Mouse (Mus musculus): ENCODE data around the gene Frmpd4.

The Frmpd4 gene

GRCm38 (mm10) chrX:168124043-168124442 lies 453.0 kb downstream of the Frmpd4 start:
- DNase-seq (ENCODE audit: low spot score), result no peak

GRCm38 (mm10) chrX:168123589-168123965 lies 453.5 kb downstream of the Frmpd4 start:
- no peak for DNase-seq (ENCODE audit: low spot score)

DNA sequence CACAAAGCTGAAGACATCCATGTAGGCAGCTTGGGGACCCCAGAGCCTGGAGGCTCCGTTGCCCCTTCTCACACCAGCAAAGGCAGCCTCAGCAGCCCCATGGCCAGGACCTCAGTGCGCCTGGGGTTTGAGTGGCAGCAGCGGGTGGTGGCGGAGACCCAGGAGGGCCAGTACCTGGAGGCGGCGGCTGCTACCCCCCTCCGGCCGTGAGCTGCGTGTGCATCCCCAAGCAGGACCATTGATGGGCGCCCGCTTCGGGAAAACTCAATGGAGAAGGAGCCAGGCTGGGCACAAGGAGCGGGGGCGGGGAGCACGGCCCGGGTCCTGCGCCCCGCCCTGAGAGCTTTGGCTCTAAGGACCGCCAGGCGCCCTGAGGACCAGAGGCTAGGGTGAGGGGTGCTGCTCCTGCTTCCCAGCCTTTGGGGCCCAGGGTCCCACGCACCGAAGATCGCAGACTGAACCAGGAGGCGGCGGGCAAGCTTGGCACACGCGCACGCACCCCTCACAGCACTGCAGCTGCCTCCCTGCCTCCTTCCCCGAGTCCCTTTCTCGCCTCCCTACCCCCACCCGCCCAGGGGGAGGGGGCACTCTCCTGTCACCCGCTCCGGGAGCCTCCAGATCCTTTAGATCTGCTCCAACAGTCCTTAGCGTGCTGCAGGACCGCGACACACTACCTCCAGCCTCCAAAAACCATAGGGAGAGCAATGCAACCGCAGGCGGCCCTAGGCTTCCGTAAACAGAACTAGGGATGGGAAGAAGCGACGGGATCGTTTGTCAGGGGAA lies 454.0 kb downstream of the Frmpd4 start:
- no peak for DNase-seq (ENCODE audit: low spot score)

GRCm38 (mm10) chrX:168041589-168041988 lies 535.4 kb downstream of the Frmpd4 start:
- DNase-seq (ENCODE audit: low spot score), result no peak

DNA sequence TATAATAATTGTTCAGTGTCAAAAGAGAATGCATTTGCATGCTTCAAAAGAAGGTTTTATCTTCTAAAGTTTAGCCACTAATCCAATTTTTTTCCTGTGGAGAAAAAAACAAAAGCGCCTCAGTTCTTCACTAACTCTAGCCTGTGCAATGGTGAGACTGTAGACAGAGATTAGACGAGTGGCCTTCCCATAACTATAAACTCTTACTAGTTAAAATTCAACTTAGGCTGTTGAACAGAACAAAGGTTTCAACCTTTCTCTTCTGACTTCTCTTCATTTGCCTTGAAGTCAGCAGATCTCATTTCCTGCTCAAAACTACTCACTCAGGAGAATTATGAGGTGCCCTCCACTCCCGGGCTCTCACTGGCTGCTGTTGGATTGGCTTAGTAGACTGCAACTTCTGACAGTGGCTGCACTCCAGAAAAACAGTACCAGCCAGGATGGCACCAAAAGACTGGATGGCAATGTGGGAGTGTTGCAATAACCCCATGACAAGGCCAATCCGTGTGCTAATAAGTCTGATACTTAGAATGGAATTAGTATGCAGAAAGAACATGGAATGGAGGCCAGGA lies 556.4 kb downstream of the Frmpd4 start:
- DNase-seq (ENCODE audit: low spot score), result no peak

DNA sequence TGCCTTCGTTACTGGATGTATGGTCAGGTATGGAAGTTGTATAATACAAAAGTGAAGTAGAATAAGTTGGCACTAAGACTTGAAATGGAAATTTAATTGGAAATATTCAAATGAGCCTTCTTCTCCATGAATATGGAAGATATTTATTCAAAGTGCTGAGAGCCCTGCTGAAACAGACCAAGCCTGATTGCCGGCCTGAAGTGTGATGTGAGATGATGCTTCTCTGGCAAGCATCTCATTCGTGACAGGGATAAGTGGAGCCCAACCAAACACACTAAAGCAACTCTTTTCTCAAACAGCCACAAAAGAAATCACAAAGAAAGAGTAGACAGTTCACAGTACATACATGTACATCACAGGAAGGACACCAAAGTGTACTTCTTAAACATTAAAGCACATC lies 559.2 kb downstream of the Frmpd4 start:
- DNase-seq (ENCODE audit: low spot score), result no peak

- no peak for DNase-seq (ENCODE audit: low spot score)
Measured at GRCm38 (mm10) chrX:167984835-167985234, 592.2 kb downstream of the Frmpd4 start.

DNA sequence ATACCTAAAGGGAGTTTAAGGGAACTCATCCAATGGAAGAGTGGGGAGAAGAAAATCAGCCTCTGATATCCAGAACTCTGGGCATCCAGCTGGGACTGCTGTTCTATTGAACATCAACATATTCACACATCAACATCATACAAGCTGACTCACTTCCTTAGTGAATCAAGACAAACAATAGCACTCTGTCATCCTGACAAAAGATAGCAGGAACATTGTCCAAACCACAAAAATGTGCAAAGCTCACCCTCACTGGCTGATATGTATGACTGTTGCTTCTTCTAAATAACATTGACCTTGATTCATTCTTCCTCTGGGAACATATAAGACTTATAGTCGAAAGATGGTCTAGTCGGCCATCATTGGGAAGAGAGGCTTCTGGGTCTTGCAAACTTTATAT lies 625.8 kb downstream of the Frmpd4 start:
- no peak for DNase-seq (ENCODE audit: low spot score)

- DNase-seq (ENCODE audit: low spot score), result no peak
Measured at GRCm38 (mm10) chrX:167909483-167909882, 667.5 kb downstream of the Frmpd4 start.

- DNase-seq (ENCODE audit: low spot score), result no peak
Measured at GRCm38 (mm10) chrX:167901046-167901445, 676.0 kb downstream of the Frmpd4 start.

- no peak for DNase-seq (ENCODE audit: low spot score)
Measured at GRCm38 (mm10) chrX:167854821-167855220, 722.2 kb downstream of the Frmpd4 start.

DNA sequence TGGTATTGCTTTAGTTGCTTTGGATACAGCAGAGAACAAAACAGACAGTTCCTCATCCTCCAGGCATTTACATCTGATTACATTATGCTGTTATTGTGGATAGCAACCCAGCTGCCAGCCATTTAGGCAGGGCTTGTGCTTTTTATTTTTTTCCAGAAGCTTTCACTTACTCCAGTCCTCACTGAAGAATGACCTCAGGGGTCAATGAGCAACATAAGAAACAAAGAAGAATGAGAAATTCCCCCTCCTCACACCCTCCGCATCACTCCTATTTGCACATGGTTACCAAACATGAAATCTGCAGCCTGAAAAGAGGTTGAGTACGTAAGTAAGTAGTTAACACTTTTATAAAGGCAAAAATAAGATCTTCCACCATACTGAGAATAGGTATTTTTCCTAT lies 744.5 kb downstream of the Frmpd4 start:
- no peak for DNase-seq (ENCODE audit: low spot score)

DNA sequence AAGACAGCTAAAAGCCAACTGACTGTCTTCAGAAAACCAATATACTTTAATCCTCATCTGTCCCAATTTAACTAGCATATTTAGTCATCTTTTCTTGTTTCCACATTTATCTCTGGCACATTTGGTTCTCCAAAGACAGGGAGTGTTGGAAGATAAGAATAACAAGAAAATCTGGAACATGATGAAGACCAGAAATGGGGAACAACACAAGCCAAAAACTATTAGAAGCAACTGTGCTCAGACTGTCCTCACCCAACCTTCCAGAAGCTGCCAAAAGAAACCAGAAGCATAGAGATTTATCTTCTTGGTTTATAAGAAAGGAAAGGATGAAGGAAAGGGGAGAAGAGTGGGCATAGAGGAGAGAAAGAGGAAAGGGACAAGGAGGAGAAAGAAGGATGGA lies 748.6 kb downstream of the Frmpd4 start:
- no peak for DNase-seq (ENCODE audit: low spot score)

DNA sequence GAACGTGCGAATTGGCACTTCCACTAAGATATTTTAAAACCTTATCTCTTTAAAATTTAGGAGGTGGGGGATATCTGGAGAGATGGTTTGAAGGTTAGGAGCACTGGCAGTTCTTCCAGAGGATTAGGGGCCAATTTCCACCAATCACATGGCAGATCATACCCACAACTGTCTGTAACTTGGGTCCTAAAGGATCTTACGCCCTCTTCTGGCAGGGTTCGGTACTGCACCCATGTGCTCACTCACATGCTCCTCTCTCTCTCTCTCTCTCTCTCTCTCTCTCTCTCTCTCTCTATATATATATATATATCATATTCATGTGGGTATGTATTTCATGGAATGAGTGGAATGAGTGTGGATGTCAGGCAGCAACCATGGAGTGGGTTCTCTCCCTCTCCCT lies 759.7 kb downstream of the Frmpd4 start:
- no peak for DNase-seq (ENCODE audit: low spot score)

GRCm38 (mm10) chrX:167810120-167810519 lies 766.9 kb downstream of the Frmpd4 start:
- DNase-seq (ENCODE audit: low spot score), result no peak

DNA sequence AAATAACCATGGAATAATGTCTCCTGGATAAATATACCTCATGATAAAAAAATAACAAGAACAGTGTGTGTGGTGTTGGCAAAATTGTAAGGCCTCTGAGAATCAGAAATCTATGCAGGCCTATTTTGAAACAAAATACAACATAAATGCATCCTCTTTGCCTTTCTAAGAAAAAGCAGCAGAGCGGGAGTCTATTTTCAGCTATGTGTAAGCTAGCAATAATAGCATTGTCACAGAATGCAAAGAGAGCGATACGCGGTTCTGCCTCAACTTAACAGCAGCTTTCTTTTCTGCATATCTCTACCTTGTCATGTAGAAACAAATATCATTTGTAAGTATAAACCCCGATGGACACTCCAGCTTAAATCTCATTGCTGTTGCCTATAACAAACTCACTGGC lies 768.5 kb downstream of the Frmpd4 start:
- no peak for DNase-seq (ENCODE audit: low spot score)

DNA sequence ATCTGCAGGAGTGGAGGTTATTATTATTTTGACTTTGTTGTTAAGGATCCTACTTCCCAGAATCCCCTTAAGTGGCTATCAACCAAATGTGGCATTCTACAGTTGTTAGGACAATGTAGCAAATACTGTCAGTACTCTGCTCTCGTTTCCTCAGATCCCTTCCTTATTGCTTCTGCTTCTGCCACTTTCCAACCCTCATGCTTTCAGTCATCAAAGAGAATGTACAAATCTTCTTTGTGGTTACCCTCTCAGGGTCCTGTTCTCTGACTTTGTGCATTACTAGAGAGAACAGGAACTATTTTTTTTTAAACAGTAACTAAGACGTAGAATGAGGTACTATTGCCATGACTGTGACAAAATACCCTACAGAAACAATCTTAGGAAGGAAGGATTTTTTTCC lies 788.3 kb downstream of the Frmpd4 start:
- no peak for DNase-seq (ENCODE audit: low spot score)

DNA sequence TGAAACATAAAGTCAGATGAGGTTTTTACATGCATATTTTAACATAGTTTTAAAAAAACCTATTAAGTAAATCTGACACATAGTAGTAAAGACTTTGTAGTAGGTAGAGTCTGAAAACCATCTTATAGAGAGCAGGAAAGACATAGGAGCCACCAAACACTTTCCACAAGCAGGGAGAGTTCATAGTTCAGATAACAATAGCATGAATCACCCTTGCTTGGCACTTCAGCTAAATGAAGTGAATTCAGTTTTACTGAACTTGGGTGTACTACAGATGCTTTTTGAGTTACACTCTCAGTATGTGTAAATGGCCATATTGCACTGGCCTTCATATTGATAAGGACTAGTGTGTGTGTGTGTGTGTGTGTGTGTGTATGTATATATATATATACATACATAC lies 793.5 kb downstream of the Frmpd4 start:
- DNase-seq (ENCODE audit: low spot score), result no peak

GRCm38 (mm10) chrX:167719564-167719981 lies 857.5 kb downstream of the Frmpd4 start:
- DNase-seq (ENCODE audit: low spot score), result no peak

DNA sequence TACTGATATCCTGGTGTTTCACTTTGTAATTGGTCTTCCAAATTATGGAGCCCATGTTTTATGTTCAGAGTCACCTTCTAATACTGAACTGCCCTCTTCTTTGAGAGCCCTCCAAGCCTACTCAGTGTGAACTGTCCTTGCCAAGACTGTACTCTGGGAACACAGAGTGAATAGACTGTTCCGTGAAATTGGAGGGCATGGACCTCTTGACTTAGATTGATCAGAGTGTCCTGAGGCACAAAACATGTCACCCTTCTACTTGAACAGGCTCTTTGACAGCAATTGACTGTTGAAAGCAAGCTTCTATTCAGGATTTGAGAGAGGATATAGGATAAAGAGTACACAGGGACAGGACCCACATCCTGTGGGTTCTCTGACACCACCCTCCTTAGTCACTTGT lies 857.9 kb downstream of the Frmpd4 start:
- DNase-seq (ENCODE audit: low spot score), result no peak

- DNase-seq (ENCODE audit: low spot score), result no peak
Measured at GRCm38 (mm10) chrX:167654806-167655495, 922.1 kb downstream of the Frmpd4 start.

DNA sequence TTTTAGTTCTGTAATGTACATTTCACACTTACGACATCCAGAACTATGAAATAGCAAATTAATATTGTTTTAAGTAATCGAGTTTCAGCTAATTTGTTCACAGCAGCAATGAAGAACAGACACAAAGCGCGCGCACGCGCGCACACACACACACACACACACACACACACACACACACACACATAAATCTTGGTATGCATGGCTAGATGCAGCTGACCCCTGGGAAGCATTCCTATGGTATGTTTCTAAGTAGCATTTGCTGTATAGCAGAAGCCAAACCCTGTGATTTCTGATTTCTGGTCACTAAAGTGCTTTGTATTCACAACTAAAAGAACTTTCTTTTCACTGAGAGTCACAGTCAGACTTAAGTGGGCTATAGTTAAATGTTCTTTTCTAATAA lies 922.8 kb downstream of the Frmpd4 start:
- no peak for DNase-seq (ENCODE audit: low spot score)

DNA sequence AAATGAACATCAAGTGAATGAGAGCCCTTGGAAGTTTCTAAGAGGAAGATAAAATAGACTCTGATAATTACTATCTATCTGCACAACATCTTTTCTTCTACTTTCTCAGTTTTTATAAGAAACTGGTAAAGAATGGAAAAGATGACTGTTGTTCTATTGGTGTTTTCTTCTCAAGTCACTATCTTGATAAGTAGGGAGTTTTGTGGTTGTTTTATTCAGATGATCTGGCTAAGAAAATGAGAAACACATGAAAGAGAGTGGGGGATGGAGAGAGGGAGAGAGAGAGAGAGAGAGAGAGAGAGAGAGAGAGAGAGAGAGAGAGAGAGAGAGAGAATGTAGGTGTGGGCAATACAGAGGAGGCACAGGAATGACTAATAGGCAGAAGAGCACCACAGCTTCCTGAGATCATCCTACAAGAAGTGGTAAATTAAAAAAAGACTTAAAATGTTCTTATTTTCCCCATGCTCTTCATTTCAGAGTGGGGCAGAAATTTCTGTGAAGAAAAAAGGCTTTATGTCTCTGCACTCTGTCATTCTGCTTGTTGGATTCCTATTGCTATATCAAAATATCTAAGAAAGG lies 979.3 kb downstream of the Frmpd4 start:
- no peak for DNase-seq (ENCODE audit: low spot score)

Data from layer of hippocampus, adult 9-10 months (tissue).